Mouse (Mus musculus) CH12.LX (cell line): Measurements from ENCODE around the gene Cfi.

Experiments
- CHD2 ChIP-seq: IDR thresholded peaks from 2 replicates; pipeline ENCODE4 v1.6.1; 2011; ENCODE audit warnings: low read length, improper control_type of control experiment
- CTCF ChIP-seq, 2 experiments: IDR thresholded peaks in 1 of 2; conservative IDR thresholded peaks in 1 of 2; 2 replicates each; pipeline ENCODE4 v1.5.1; 2011 to 2012; ENCODE audit warnings: low read depth in 2 of 2, low read length in 2 of 2, improper control_type of control experiment in 1 of 2, inconsistent platforms in 1 of 2, mild to moderate bottlenecking in 1 of 2, moderate library complexity in 1 of 2
- EP300 ChIP-seq: IDR thresholded peaks from 2 replicates; pipeline ENCODE4 v1.6.1; 2011; ENCODE audit warnings: low read length, improper control_type of control experiment
- MAFK ChIP-seq: IDR thresholded peaks from 2 replicates; pipeline ENCODE4 v1.6.1; 2011; ENCODE audit warnings: low read length, improper control_type of control experiment; ENCODE audit not compliant: insufficient replicate concordance
- MEF2A ChIP-seq: IDR thresholded peaks from 2 replicates; pipeline ENCODE4 v1.6.1; 2014; ENCODE audit warnings: low read depth, mild to moderate bottlenecking, inconsistent platforms, low read length, improper control_type of control experiment, borderline replicate concordance
- MYC ChIP-seq: IDR thresholded peaks from 2 replicates; pipeline ENCODE4 v1.6.1; 2011; ENCODE audit warnings: low read depth, mild to moderate bottlenecking, improper control_type of control experiment, low read length
- POLR2A ChIP-seq: IDR thresholded peaks from 2 replicates; pipeline ENCODE4 v1.6.1; 2011; ENCODE audit warnings: low read depth, mild to moderate bottlenecking, improper control_type of control experiment, low read length
- POLR2AphosphoS2 ChIP-seq: IDR thresholded peaks from 2 replicates; pipeline ENCODE4 v1.6.1; 2011; ENCODE audit warnings: low read depth, low read length, improper control_type of control experiment
- RCOR1 ChIP-seq: conservative IDR thresholded peaks from 2 replicates; pipeline ENCODE4 v1.6.1; 2012; ENCODE audit warnings: low read depth, mild to moderate bottlenecking, inconsistent platforms, low read length, improper control_type of control experiment
- SIN3A ChIP-seq: IDR thresholded peaks from 2 replicates; pipeline ENCODE4 v1.6.1; 2012; ENCODE audit warnings: low read length, improper control_type of control experiment, inconsistent platforms
- SMC3 ChIP-seq: IDR thresholded peaks from 2 replicates; pipeline ENCODE4 v1.6.1; 2011; ENCODE audit warnings: low read depth, low read length, improper control_type of control experiment
- USF1 ChIP-seq: IDR thresholded peaks from 2 replicates; pipeline ENCODE4 v1.6.1; 2014; ENCODE audit warnings: low read depth, mild to moderate bottlenecking, inconsistent platforms, low read length, improper control_type of control experiment
- USF2 ChIP-seq: conservative IDR thresholded peaks from 2 replicates; pipeline ENCODE4 v1.6.1; 2011; ENCODE audit warnings: low read depth, low read length, improper control_type of control experiment
- ZC3H11A ChIP-seq: IDR thresholded peaks from 2 replicates; pipeline ENCODE4 v1.6.1; 2012; ENCODE audit warnings: low read depth, mild to moderate bottlenecking, inconsistent platforms, low read length, improper control_type of control experiment

DNA sequence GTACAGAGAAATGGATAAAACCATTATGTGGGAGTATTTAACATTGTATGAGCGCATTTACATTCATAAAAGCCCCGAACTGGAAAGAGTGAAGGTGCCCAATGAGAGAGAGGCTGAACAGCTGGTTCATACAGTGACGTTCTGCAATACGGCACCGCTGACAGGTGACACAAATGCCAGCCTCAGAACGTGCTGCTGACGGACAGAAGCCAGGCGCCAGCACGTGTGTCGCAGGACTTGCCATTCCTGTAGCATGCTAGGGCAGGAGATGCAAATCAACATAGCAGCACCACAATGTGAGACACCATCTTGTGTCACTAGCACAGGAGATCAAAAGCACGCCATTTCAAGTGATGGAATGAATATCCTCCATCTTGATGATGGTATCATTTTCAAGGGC lies 37.1 kb upstream of the Cfi start:
- no peak for TF ChIP-seq POLR2A
- no peak for TF ChIP-seq CTCF (conservative IDR thresholded peaks at IDR 0.05 in 1 of 2, IDR thresholded peaks at IDR 0.05 in 1 of 2; ENCODE audit: low read depth in 2 of 2, low read length in 2 of 2)
- TF ChIP-seq MYC = no peak
- TF ChIP-seq CHD2 = no peak
- no peak for TF ChIP-seq SMC3
- TF ChIP-seq MAFK = no peak
- no peak for TF ChIP-seq ZC3H11A
- no peak for TF ChIP-seq USF2
- TF ChIP-seq SIN3A = no peak
- no peak for TF ChIP-seq MEF2A
- no peak for TF ChIP-seq EP300
- no peak for TF ChIP-seq USF1
- no peak for TF ChIP-seq RCOR1
- no peak for TF ChIP-seq POLR2AphosphoS2
